Mouse (Mus musculus): ENCODE results near the gene Qrfpr. TPM values are rescaled to one million over a fixed set of nuclear protein-coding genes. Genes with fewer than 3 reads are reported as not detected.

The Qrfpr gene
- polyA plus RNA-seq, 1 experiment from 2014 or later: not detected

GRCm38 (mm10) chr3:36210939-36211338 lies 11.2 kb downstream of the Qrfpr start:
- H3K27me3 ChIP-seq (ENCODE audit: control insufficient read depth, insufficient read depth, low read length): no peaks in the 10 kb centered on the region
- no peak for ATAC-seq (ENCODE audit: low FRiP score)
- H3K4me2 ChIP-seq: no peak overlapping the region
- 82% methylated on average over 2 of the region's 2 CpGs for WGBS
- H3K9ac ChIP-seq (ENCODE audit: low read length): no peak overlapping the region
- no peak for DNase-seq (ENCODE audit: low spot score, missing footprints)
- H3K4me3 ChIP-seq (ENCODE audit: low read depth, low read length): no peak overlapping the region
- H3K27ac ChIP-seq (ENCODE audit: low read depth, low read length): no peak overlapping the region
- no peaks in the 10 kb centered on the region for H3K9me3 ChIP-seq (ENCODE audit: control insufficient read depth, low read length)
- no peaks in the 10 kb centered on the region for H3K36me3 ChIP-seq (ENCODE audit: control insufficient read depth, insufficient read depth, low read length)
- H3K4me1 ChIP-seq (ENCODE audit: control insufficient read depth, insufficient read depth, low read length): no peaks in the 10 kb centered on the region

GRCm38 (mm10) chr3:36209776-36210555 lies 12.1 kb downstream of the Qrfpr start:
- no peak overlapping the region for H3K9ac ChIP-seq (ENCODE audit: low read length)
- no peak for ATAC-seq (ENCODE audit: low FRiP score)
- no peaks in the 10 kb centered on the region for H3K36me3 ChIP-seq (ENCODE audit: control insufficient read depth, insufficient read depth, low read length)

DNA sequence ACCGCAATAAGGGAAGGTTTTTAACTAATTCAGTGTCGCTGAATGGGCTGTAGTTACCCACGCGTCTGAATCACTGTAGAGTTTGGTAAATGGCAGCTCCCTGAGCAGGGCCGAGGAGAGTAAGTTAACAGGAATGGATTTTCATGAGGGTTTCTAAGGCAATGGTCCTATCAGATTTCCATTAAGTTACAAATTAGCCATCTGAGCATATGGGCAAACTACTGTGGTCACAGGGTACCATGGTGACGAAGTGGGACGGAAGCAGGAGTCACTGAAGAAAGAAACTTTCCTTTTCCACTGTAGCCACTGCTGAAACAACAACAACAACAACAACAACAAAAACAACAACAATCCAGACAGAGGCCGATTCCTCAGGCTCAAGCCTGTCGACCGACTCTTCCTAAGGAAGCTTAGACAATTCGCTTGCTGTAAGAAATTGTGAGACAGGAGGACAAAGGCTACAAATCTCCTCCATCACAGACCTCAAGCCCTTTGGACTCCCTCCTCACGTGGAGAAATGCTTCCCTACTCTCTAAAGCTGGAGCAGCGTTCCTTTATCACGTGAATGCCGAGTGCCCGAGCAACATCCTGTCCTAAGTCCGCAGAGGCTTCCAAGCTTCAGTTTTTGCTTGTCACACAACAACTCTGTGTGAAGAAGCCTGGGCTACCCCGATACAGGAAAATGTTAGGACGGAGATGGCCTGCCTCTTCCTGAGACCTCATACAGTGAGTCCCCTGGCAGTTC lies 14.4 kb downstream of the Qrfpr start:
- no peaks in the 10 kb centered on the region for H3K4me1 ChIP-seq (ENCODE audit: control insufficient read depth, insufficient read depth, low read length)
- no peak overlapping the region for H3K4me3 ChIP-seq (ENCODE audit: low read depth, low read length)
- H3K4me2 ChIP-seq: no peak overlapping the region
- H3K9me3 ChIP-seq (ENCODE audit: control insufficient read depth, low read length): no peaks in the 10 kb centered on the region
- H3K9ac ChIP-seq (ENCODE audit: low read length): no peak overlapping the region
- no peak for ATAC-seq (ENCODE audit: low FRiP score)
- no peaks in the 10 kb centered on the region for H3K36me3 ChIP-seq (ENCODE audit: control insufficient read depth, insufficient read depth, low read length)
- DNase-seq (ENCODE audit: low spot score, missing footprints): no peak
- H3K27me3 ChIP-seq (ENCODE audit: control insufficient read depth, insufficient read depth, low read length): no peaks in the 10 kb centered on the region
- H3K27ac ChIP-seq (ENCODE audit: low read depth, low read length): no peak overlapping the region
- WGBS: 78% methylated on average over 19 of the region's 19 CpGs

More at GRCm38 (mm10) chr3:36209776-36210555, 12.1 kb downstream of the Qrfpr start:
- no peak overlapping the region for H3K27ac ChIP-seq (ENCODE audit: low read depth, low read length)
- WGBS: 72% methylated on average over 11 of the region's 11 CpGs
- no peaks in the 10 kb centered on the region for H3K4me1 ChIP-seq (ENCODE audit: control insufficient read depth, insufficient read depth, low read length)
- no peak overlapping the region for H3K4me3 ChIP-seq (ENCODE audit: low read depth, low read length)
- peak; percentile 86 for DNase-seq (ENCODE audit: low spot score, missing footprints)
- H3K4me2 ChIP-seq: no peak overlapping the region
- no peaks in the 10 kb centered on the region for H3K27me3 ChIP-seq (ENCODE audit: control insufficient read depth, insufficient read depth, low read length)
- no peaks in the 10 kb centered on the region for H3K9me3 ChIP-seq (ENCODE audit: control insufficient read depth, low read length)

DNA sequence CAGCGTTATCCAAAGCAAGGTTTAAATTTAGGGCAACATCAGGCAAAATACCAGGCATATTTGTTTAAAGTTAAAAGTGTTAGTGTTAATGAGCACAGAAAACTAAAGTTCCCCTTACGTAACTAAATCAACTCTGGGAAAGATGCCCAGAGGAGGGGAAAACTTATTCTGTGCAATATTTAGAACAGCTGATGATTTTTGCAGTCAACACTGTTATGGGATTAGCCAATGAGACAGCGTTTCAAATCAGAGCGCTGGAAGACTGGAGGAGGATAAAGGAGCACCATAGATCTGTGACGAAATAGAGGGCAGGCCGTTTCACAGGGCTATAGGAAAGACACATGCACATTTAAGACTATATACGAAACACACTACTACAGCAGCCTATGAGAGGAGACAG lies 19.2 kb downstream of the Qrfpr start:
- Histone ChIP-seq H3K4me2 (no peak overlapping the region), H3K27ac (ENCODE audit: low read depth, low read length) (no peak overlapping the region), H3K4me3 (ENCODE audit: low read depth, low read length) (no peak overlapping the region), H3K9me3 (ENCODE audit: control insufficient read depth, low read length) (no peaks in the 10 kb centered on the region), H3K9ac (ENCODE audit: low read length) (no peak overlapping the region), H3K4me1 (ENCODE audit: control insufficient read depth, insufficient read depth, low read length) (no peaks in the 10 kb centered on the region), H3K36me3 (ENCODE audit: control insufficient read depth, insufficient read depth, low read length) (no peaks in the 10 kb centered on the region), H3K27me3 (ENCODE audit: control insufficient read depth, insufficient read depth, low read length) (no peaks in the 10 kb centered on the region)
- 82% methylated on average over 7 of the region's 7 CpGs for WGBS
- DNase-seq (ENCODE audit: low spot score, missing footprints): no peak
- no peak for ATAC-seq (ENCODE audit: low FRiP score)

DNA sequence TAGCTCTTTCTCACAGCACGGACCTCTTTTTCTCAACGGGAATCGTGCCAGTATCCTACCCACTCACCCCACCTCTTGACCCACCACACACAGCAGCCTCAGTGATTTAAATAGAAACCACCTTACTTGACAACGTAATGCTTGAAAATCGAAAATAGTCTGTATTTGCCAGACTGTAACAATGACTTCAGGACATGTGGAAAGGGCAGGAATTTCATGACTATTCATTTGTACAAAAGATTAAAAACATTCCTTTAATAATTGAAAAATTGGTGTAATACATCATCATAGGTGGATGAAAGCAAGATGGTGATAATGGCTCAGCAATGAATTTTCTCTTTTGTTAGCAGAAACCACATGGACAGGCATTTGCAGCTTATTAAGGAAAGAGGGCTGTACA lies 21.0 kb downstream of the Qrfpr start:
- H3K36me3 ChIP-seq (ENCODE audit: control insufficient read depth, insufficient read depth, low read length): no peaks in the 10 kb centered on the region
- H3K4me2 ChIP-seq: no peak overlapping the region
- H3K9ac ChIP-seq (ENCODE audit: low read length): no peak overlapping the region
- no peaks in the 10 kb centered on the region for H3K9me3 ChIP-seq (ENCODE audit: control insufficient read depth, low read length)
- no peak overlapping the region for H3K4me3 ChIP-seq (ENCODE audit: low read depth, low read length)
- H3K27me3 ChIP-seq (ENCODE audit: control insufficient read depth, insufficient read depth, low read length): no peaks in the 10 kb centered on the region
- H3K27ac ChIP-seq (ENCODE audit: low read depth, low read length): no peak overlapping the region
- ATAC-seq (ENCODE audit: low FRiP score) (no peak), DNase-seq (ENCODE audit: low spot score, missing footprints) (peak; percentile 56)
- 90% methylated on average over 5 of the region's 5 CpGs for WGBS
- no peaks in the 10 kb centered on the region for H3K4me1 ChIP-seq (ENCODE audit: control insufficient read depth, insufficient read depth, low read length)

DNA sequence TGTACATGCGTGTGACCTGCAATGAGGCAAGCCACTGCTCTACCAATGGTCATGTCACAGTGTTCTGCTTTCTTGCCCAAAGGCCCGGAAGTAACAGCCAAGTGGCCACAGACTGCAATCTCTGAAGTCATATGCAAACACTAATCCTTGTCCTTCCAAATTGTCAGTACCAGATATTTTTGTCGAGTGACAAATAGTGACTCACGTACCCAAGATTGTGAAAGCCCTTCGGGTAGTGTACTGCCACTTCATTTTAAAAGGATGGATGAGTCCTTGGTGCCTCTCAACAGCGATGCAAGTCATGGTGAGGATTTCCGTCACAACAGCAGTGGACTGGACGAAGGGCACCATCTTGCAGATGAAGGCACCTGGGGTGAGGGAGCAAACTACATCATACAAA lies 32.9 kb downstream of the Qrfpr start:
- Histone ChIP-seq H3K9me3 (ENCODE audit: control insufficient read depth, low read length) (no peaks in the 10 kb centered on the region), H3K4me2 (no peak overlapping the region), H3K9ac (ENCODE audit: low read length) (no peak overlapping the region), H3K4me3 (ENCODE audit: low read depth, low read length) (no peak overlapping the region), H3K27me3 (ENCODE audit: control insufficient read depth, insufficient read depth, low read length) (no peaks in the 10 kb centered on the region), H3K27ac (ENCODE audit: low read depth, low read length) (no peak overlapping the region), H3K4me1 (ENCODE audit: control insufficient read depth, insufficient read depth, low read length) (no peaks in the 10 kb centered on the region), H3K36me3 (ENCODE audit: control insufficient read depth, insufficient read depth, low read length) (no peaks in the 10 kb centered on the region)
- DNase-seq (ENCODE audit: low spot score, missing footprints) (no peak), ATAC-seq (ENCODE audit: low FRiP score) (no peak)
- 93% methylated on average over 8 of the region's 8 CpGs for WGBS

- no peak overlapping the region for H3K27ac ChIP-seq (ENCODE audit: low read depth, low read length)
- no peak overlapping the region for H3K4me2 ChIP-seq
- no peaks in the 10 kb centered on the region for H3K9me3 ChIP-seq (ENCODE audit: control insufficient read depth, low read length)
- no peak overlapping the region for H3K4me3 ChIP-seq (ENCODE audit: low read depth, low read length)
- H3K9ac ChIP-seq (ENCODE audit: low read length): no peak overlapping the region
- no peaks in the 10 kb centered on the region for H3K36me3 ChIP-seq (ENCODE audit: control insufficient read depth, insufficient read depth, low read length)
- WGBS: 85% methylated on average over 4 of the region's 4 CpGs
- no peaks in the 10 kb centered on the region for H3K4me1 ChIP-seq (ENCODE audit: control insufficient read depth, insufficient read depth, low read length)
- DNase-seq (ENCODE audit: low spot score, missing footprints) (no peak), ATAC-seq (ENCODE audit: low FRiP score) (no peak)
- H3K27me3 ChIP-seq (ENCODE audit: control insufficient read depth, insufficient read depth, low read length): no peaks in the 10 kb centered on the region
These were observed 35.6 kb downstream of the Qrfpr start for GRCm38 (mm10) chr3:36186510-36186909.

GRCm38 (mm10) chr3:36181519-36181918 lies 40.6 kb downstream of the Qrfpr start:
- Histone ChIP-seq H3K4me1 (ENCODE audit: control insufficient read depth, insufficient read depth, low read length) (no peaks in the 10 kb centered on the region), H3K27ac (ENCODE audit: low read depth, low read length) (no peak overlapping the region), H3K9me3 (ENCODE audit: control insufficient read depth, low read length) (no peaks in the 10 kb centered on the region), H3K27me3 (ENCODE audit: control insufficient read depth, insufficient read depth, low read length) (no peaks in the 10 kb centered on the region), H3K4me3 (ENCODE audit: low read depth, low read length) (no peak overlapping the region), H3K9ac (ENCODE audit: low read length) (no peak overlapping the region), H3K4me2 (no peak overlapping the region), H3K36me3 (ENCODE audit: control insufficient read depth, insufficient read depth, low read length) (no peaks in the 10 kb centered on the region)
- no peak for ATAC-seq (ENCODE audit: low FRiP score)
- DNase-seq (ENCODE audit: low spot score, missing footprints): peak; percentile 93
- 15% methylated on average over 4 of the region's 4 CpGs for WGBS

GRCm38 (mm10) chr3:36173761-36174160 lies 48.4 kb downstream of the Qrfpr start:
- DNase-seq (ENCODE audit: low spot score, missing footprints): no peak
- Histone ChIP-seq H3K36me3 (ENCODE audit: control insufficient read depth, insufficient read depth, low read length) (no peaks in the 10 kb centered on the region), H3K9me3 (ENCODE audit: control insufficient read depth, low read length) (no peaks in the 10 kb centered on the region), H3K9ac (ENCODE audit: low read length) (no peak overlapping the region), H3K4me1 (ENCODE audit: control insufficient read depth, insufficient read depth, low read length) (no peaks in the 10 kb centered on the region), H3K27ac (ENCODE audit: low read depth, low read length) (no peak overlapping the region), H3K27me3 (ENCODE audit: control insufficient read depth, insufficient read depth, low read length) (no peaks in the 10 kb centered on the region), H3K4me2 (no peak overlapping the region), H3K4me3 (ENCODE audit: low read depth, low read length) (no peak overlapping the region)
- ATAC-seq (ENCODE audit: low FRiP score): no peak
- WGBS: 87% methylated on average over 2 of the region's 2 CpGs

Measured in midbrain, embryonic 11.5 days (tissue).